Mouse (Mus musculus) gastrocnemius, postnatal 25 days (tissue): ENCODE results near the gene Mtm1. TPM values are rescaled to one million over a fixed set of nuclear protein-coding genes. Genes with fewer than 3 reads are reported as not detected.
"Not testable (repeated sequence)": the region's sequence is repeated elsewhere in the genome, so short reads cannot be mapped to it uniquely, and the experiment has no call there.

ENCODE experiments used
- DNase-seq: peaks from one replicate; pipeline ENCODE4 v3.0.0; 2022
- total RNA-seq, 2 experiments: library from RNA; stranded (reverse); gene quantifications; 1 replicate in 1 of 2; 2 replicates in 1 of 2; pipeline ENCODE4 v1.2.3; 2021

Mtm1 gene
- total RNA-seq, 2 experiments from 2014 or later, result 9.8 to 10.9 TPM

DNA sequence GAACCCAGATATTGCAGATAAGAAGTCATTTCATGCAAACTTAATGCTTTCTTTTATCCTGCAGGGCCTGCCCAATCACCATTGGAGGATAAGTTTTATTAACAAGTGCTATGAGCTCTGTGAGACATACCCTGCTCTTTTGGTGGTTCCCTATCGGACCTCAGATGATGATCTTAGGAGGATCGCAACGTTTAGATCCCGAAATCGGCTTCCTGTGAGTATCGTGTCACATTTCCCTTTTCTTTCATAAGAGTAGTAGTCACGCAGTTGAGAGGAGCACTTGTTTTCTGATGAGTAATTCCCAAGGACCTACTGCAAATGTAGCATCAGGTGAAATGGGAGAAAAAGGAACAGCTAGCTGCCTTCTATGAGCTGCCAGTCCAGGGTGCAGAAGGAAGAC is 76.5 kb downstream of the Mtm1 start:
- DNase-seq, result no peak

DNA sequence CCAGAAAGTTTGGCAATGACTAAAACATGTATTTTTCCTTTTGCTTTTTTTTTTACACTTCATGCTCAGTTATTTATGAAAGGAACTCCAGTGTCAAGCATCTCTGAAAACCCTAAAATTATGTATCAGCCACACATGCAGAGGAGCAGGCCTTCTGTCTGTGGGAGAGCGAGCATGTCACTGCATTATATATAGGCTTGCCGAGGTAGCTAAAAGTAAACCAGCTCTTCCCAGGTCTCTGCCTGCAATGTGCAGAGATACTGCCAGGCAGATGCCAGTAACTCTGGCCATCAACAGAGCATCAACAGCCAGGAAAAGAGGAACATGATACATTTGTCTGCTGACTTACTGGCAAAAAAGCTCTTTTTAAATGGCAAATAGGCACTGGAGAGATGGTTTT is 83.6 kb downstream of the Mtm1 start:
- no peak for DNase-seq

GRCm38 (mm10) chrX:71296005-71296404 is 85.4 kb downstream of the Mtm1 start:
- no peak for DNase-seq

DNA sequence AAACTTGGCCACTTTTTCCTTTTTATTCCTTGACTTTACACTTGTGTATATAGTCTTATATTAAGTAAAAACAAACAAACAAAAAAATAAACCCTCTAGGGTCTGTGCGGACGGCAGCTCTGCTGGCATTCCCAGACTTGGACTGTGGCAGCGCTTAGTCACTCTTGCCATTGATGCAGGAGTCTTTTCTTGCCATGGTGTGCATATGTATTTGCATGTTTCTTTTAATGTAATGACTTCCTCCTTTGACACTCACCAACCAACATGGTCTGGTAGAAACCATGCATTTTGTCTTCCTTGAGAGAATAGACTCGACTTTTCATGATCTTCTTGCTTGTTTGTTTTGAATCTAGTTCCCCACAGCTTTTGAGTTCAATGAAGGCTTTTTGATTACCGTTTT is 91.6 kb downstream of the Mtm1 start:
- no peak for DNase-seq

DNA sequence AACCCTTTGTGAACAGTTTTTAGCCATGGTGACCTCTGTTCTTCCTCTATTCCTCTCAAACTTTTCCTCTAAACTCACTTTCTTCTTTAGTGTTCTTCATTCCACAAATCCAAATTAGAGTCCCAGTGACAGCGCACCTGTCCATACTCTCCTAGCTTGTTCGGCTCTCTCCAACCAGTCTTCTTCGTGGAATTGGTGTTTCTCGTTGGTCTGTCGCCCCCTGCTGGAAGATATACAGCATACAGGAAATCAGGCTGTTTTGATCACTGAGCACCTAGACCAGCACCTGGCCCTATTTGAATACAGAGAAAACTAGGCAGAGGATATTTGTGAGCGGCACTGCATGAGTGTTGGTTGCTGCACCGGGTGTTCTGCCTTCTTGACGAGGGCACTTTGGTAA is 100.7 kb downstream of the Mtm1 start:
- DNase-seq, result peak; percentile 10

DNA sequence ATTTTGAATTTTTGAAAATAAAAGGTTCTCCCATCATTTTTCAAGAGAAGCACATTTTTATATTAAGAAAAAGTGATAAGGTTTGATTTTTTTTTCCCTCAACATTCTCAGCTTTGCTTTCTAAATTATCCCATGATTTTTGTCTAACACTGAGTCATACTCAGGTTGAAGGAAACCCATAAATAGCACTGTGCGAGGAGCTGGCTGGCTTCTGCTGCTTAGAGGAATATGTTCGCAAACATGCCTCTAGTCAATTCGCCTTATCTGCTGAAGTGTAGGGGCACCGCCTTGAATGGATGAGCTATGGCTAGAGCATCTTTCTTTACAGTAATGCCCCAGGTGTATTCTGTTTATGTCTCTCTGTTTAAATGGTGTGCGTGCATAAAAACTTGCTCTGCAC is 103.8 kb downstream of the Mtm1 start:
- DNase-seq, result no peak

DNA sequence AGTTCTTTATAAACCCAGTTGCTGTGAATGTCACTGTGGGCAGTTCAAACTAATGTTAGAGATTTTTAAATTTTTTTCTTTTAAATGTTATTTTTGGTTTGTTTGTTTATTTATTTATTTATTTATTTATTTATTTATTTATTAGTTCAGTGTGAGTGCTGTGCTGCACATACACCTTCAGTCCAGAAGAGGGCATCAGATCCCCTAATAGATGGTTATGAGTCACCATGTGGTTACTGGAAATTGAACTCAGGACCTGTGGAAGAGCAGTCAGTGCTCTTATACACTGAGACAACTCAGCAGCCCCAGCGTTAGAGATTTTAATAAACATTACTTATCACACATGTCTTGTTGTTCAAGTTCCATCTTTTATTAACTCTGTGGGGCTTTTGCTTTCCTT is 141.5 kb downstream of the Mtm1 start:
- no peak for DNase-seq

DNA sequence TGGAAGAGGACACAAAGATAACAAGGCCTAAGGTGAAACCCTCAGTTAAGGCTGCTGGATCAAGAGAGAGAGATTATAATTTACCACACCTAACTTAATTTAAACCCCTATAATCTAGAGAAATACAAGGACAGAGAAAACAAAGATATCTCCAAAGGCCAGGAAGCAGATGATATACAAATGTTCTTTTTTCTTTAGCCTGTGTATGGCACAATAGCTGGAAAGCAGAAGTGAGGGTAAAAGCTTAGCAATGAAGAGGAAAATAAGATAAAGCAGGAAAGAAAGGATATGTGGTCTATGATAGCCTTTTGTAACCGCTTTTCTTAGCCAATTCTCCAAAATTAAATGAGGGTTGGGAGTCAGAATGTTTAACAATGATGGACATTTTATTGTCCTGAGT is 144.8 kb downstream of the Mtm1 start:
- no peak for DNase-seq

GRCm38 (mm10) chrX:71361793-71362192 is 151.2 kb downstream of the Mtm1 start:
- DNase-seq, result not testable (repeated sequence)

DNA sequence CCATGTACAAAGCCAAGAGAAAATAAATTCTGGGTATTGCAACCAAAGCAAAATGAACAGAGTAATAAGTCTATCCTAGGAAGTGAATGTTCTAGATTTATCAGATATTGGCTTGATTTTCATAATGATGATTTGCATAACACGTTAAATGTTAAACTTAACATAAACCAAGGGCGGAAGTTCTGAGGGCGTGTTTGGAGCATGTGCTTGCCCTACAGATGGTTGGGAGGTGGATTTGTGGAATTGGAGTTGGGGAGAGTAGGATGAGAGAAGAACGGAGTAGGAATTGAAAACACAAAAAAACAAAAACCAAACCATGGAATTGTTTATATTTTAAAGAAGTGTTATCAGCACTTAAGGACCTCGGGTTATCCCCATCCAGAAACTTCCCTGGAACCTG is 153.5 kb downstream of the Mtm1 start:
- DNase-seq, result no peak

DNA sequence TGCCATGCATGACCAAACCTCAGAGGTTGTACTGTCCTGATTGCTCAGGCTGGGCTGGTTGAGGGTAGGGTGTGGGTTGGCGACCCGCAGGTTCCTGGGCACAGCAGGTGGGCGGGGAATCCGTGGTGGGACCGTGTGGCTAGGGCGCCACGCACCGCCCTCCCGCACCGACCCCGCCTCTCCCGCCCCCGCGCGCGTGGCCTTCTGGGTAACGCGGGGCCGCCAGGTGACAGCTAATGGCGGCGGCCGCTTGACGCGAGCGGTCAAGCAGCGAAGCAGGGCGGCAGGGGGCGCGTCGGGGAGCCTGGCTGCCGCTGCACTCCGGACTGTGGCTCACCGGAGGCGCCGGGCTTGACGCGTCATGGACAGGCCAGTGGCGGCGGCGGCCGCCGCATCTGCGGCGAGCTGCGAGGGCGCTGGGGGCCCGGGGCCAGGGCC is 154.0 kb downstream of the Mtm1 start, which contains the start of gene Mtmr1:
Gene Mtmr1, plus strand, starts transcription at position 207 of the 438 bp plus-strand sequence.
- peak; percentile 81 for DNase-seq

DNA sequence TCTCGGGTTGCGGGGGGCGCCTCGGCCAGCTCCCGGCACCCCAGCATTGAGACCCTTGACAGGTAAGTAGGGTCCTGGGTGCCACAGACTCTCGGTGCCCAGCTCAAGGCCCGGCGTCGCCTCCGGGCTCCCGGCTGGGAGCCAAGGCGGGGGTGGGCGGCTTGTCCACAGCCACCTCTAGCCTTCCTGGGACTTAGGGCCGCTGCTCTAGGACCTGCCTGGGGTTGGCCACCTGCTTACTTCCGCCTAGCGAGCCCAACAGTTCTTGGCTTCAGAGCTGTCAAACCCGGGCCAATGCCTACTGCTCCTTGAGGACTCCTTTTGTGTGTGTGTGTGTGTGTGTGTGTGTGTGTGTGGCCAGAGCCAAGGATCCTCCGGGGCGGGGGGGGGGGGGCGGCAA is 154.4 kb downstream of the Mtm1 start:
- DNase-seq, result no peak

Other genes starting within 250 kb of the Mtm1 start
- gene Mamld1, start 160.5 kb upstream of the Mtm1 start, total RNA-seq, result 1 to 10 TPM; 2.3 to 2.4 TPM
- 10 to 100 TPM; 28.9 to 31.1 TPM for gene Mtmr1, start 154.0 kb downstream of the Mtm1 start, total RNA-seq